Mouse (Mus musculus) lung, adult 2 months (tissue): ENCODE measurements around the gene Spaca4. TPM values are rescaled to one million over a fixed set of nuclear protein-coding genes. Genes with fewer than 3 reads are reported as not detected.

Source experiments
- DNase-seq: peaks from one replicate; pipeline ENCODE4 v3.0.0; 2022
- H3K4me1 ChIP-seq: fragments of 200-500 bp; 2 replicates; pipeline ENCODE4 v1.6.1; 2011; ENCODE audit warnings: low read length; ENCODE audit not compliant: control insufficient read depth, insufficient read depth
- H3K4me3 ChIP-seq: fragments of 200-500 bp; replicated peaks from 2 replicates; pipeline ENCODE3; 2011; ENCODE audit warnings: low read depth, mild to moderate bottlenecking, control low read depth, low read length; ENCODE audit errors: extremely low read depth
- CTCF ChIP-seq: fragments of 200-500 bp; IDR thresholded peaks from 2 replicates; pipeline ENCODE4 v1.5.1; 2011; ENCODE audit warnings: mild to moderate bottlenecking, low read length, control low read depth; ENCODE audit not compliant: insufficient read depth
- POLR2A ChIP-seq: fragments of 200-500 bp; IDR thresholded peaks from 2 replicates; pipeline ENCODE4 v1.6.1; 2011; ENCODE audit warnings: low read depth, mild to moderate bottlenecking, control low read depth, low read length, borderline replicate concordance; ENCODE audit errors: extremely low read depth
- WGBS: fragments of 180-500 bp; shearing (Covaris S2); methylation state at CpG from one replicate; pipeline ENCODE4 v1.1.7; 2018; 5-methylcytosine and 5-hydroxymethylcytosine counted together
- polyA plus RNA-seq: library from polyadenylated mRNA; depleted of rRNA; stranded (reverse); fragments of >200 nt; gene quantifications from 2 replicates; pipeline ENCODE4 v1.2.3, GENCODE M21; 2012

Gene Spaca4
- polyA plus RNA-seq, 1 experiment: not detected

- Histone ChIP-seq H3K4me1 (no peaks in the 10 kb centered on the region; the same call in 1 of the 2 replicates), H3K4me3 (no peak overlapping the region)
- WGBS: 26% methylated on average over 6 of the region's 6 CpGs
- no peak for DNase-seq
- TF ChIP-seq CTCF (no peak), POLR2A (no peak)
Measured at GRCm38 (mm10) chr7:45695098-45695497, 30.5 kb downstream of the Spaca4 start.

- no peak within 1 kb of the TSS for H3K4me3 ChIP-seq
- no peak for DNase-seq
- TF ChIP-seq CTCF: no peak
- no peak for TF ChIP-seq POLR2A
- WGBS: 91% methylated on average over 50 of the region's 50 CpGs
- H3K4me1 ChIP-seq: no peaks in the 10 kb centered on the region
Measured at GRCm38 (mm10) chr7:45693921-45694591, 31.6 kb downstream of the Spaca4 start, which contains the start of gene Sec1. Gene Sec1, minus strand, starts transcription at chr7:45694402.

- Histone ChIP-seq H3K4me3 (no peak overlapping the region), H3K4me1 (no peaks in the 10 kb centered on the region)
- 66% methylated on average over 2 of the region's 2 CpGs for WGBS
- no peak for DNase-seq
- no peak for TF ChIP-seq POLR2A
- no peak for TF ChIP-seq CTCF
Measured at GRCm38 (mm10) chr7:45692364-45692763, 33.2 kb downstream of the Spaca4 start.

- DNase-seq: no peak
- TF ChIP-seq POLR2A (no peak), CTCF (no peak)
- Histone ChIP-seq H3K4me1 (0 out of 2 replicates have a peak, but pooled peaks cover 4% of the 10 kb centered on the region), H3K4me3 (no peak overlapping the region)
- 43% methylated on average over 11 of the region's 11 CpGs for WGBS
Measured at GRCm38 (mm10) chr7:45689800-45690199, 35.8 kb downstream of the Spaca4 start.

- no peak for TF ChIP-seq POLR2A
- TF ChIP-seq CTCF: no peak
- Histone ChIP-seq H3K4me3 (no peak overlapping the region), H3K4me1 (0 out of 2 replicates have a peak, but pooled peaks cover 4% of the 10 kb centered on the region)
- 74% methylated on average over 6 of the region's 6 CpGs for WGBS
- DNase-seq: no peak
Measured at GRCm38 (mm10) chr7:45689099-45689498, 36.5 kb downstream of the Spaca4 start.

GRCm38 (mm10) chr7:45686841-45687240, 38.8 kb downstream of the Spaca4 start:
- TF ChIP-seq CTCF (no peak), POLR2A (no peak)
- no peak for DNase-seq
- H3K4me1 ChIP-seq: peaks cover 12% of the 10 kb centered on the region
- WGBS: 43% methylated on average over 3 of the region's 3 CpGs
- no peak overlapping the region for H3K4me3 ChIP-seq

- H3K4me3 ChIP-seq: no peak overlapping the region
- H3K4me1 ChIP-seq: peaks cover 17% of the 10 kb centered on the region
- no peak for DNase-seq
- TF ChIP-seq CTCF: no peak
- TF ChIP-seq POLR2A: no peak
- WGBS: 58% methylated on average over 10 of the region's 10 CpGs
Measured at GRCm38 (mm10) chr7:45685811-45686210, 39.8 kb downstream of the Spaca4 start.

- WGBS: 77% methylated on average over 7 of the region's 7 CpGs
- no peak within 1 kb of the TSS for H3K4me3 ChIP-seq
- DNase-seq: no peak
- H3K4me1 ChIP-seq: peaks cover 28% of the 10 kb centered on the region
- no peak for TF ChIP-seq CTCF
- no peak for TF ChIP-seq POLR2A
Measured at GRCm38 (mm10) chr7:45683396-45684050, 42.1 kb downstream of the Spaca4 start, which contains the start of gene Ntn5. Gene Ntn5, plus strand, starts transcription at chr7:45684022.

GRCm38 (mm10) chr7:45682144-45683126, 43.2 kb downstream of the Spaca4 start:
- H3K4me1 ChIP-seq: peaks cover 28% of the 10 kb centered on the region
- TF ChIP-seq POLR2A (peak; percentile 59; the same call in 1 of the 2 replicates), CTCF (peak; percentile 99)
- peak overlapping the region; percentile 24 for H3K4me3 ChIP-seq
- peak; percentile 81 for DNase-seq
- 24% methylated on average over 14 of the region's 14 CpGs for WGBS
